Mouse (Mus musculus) CH12.LX (cell line): ENCODE data around the gene Dbh. TPM values are rescaled to one million over a fixed set of nuclear protein-coding genes. Genes with fewer than 3 reads are reported as not detected.

Experiments used
- DNase-seq: peaks from one replicate; pipeline ENCODE4 v3.0.0-alpha.2; 2013; ENCODE audit errors: extremely low read depth
- H3K27ac ChIP-seq: 2 replicates; pipeline ENCODE4 v1.5.1; 2012; ENCODE audit warnings: low read depth, mild to moderate bottlenecking, control low read depth, moderate library complexity; ENCODE audit not compliant: insufficient read depth
- H3K27me3 ChIP-seq: replicated peaks from 2 replicates; pipeline ENCODE3; 2012; ENCODE audit warnings: inconsistent platforms
- H3K36me3 ChIP-seq, 2 experiments: replicated peaks in 1 of 2; 2 replicates each; pipeline versions ENCODE3 to v1.6.1; 2012; ENCODE audit warnings: inconsistent platforms in 1 of 2, low read length in 1 of 2, mild to moderate bottlenecking in 1 of 2, mixed read lengths in 1 of 2, moderate library complexity in 1 of 2; ENCODE audit not compliant: control insufficient read depth in 1 of 2, insufficient read depth in 1 of 2
- H3K4me1 ChIP-seq, 2 experiments: 2 replicates each; pipeline ENCODE4 v1.6.1; 2012; ENCODE audit warnings: inconsistent platforms in 1 of 2, moderate library complexity in 1 of 2; ENCODE audit not compliant: insufficient read depth in 2 of 2, control insufficient read depth in 1 of 2
- H3K4me2 ChIP-seq: 2 replicates; pipeline ENCODE4 v1.6.1; 2012; ENCODE audit warnings: low read depth, mild to moderate bottlenecking, control low read depth; ENCODE audit not compliant: poor library complexity, insufficient read depth, severe bottlenecking
- H3K4me3 ChIP-seq, 3 experiments: fragments of 150-350 bp in 1 of 3; sonication (generic) in 1 of 3; replicated peaks in 1 of 3; 2 replicates each; pipeline versions ENCODE3 to v1.5.1; 2011 to 2012; ENCODE audit warnings: low read depth in 2 of 3, low read length in 2 of 3, mild to moderate bottlenecking in 2 of 3, moderate library complexity in 2 of 3, control low read depth in 1 of 3, improper control_type of control experiment in 1 of 3, inconsistent platforms in 1 of 3, mixed read lengths in 1 of 3; ENCODE audit not compliant: poor library complexity in 1 of 3
- H3K79me2 ChIP-seq: replicated peaks from 2 replicates; pipeline ENCODE4 v1.6.1; 2012; ENCODE audit warnings: mild to moderate bottlenecking, moderate library complexity; ENCODE audit not compliant: control insufficient read depth, poor library complexity, insufficient read depth, severe bottlenecking; ENCODE audit errors: extremely low read depth
- H3K9ac ChIP-seq: 2 replicates; pipeline ENCODE4 v1.6.1; 2012; ENCODE audit warnings: low read depth, mild to moderate bottlenecking, control low read depth, moderate library complexity; ENCODE audit not compliant: insufficient read depth
- H3K9me3 ChIP-seq: replicated peaks from 2 replicates; pipeline ENCODE3; 2012; ENCODE audit warnings: low read length, inconsistent platforms, mixed read lengths
- BHLHE40 ChIP-seq: IDR thresholded peaks from 2 replicates; pipeline ENCODE4 v1.6.1; 2011; ENCODE audit warnings: mild to moderate bottlenecking, low read depth, low read length, improper control_type of control experiment
- CHD1 ChIP-seq: IDR thresholded peaks from 2 replicates; pipeline ENCODE4 v1.6.1; 2012; ENCODE audit warnings: low read depth, low read length, improper control_type of control experiment, inconsistent platforms
- CHD2 ChIP-seq: IDR thresholded peaks from 2 replicates; pipeline ENCODE4 v1.6.1; 2011; ENCODE audit warnings: low read length, improper control_type of control experiment
- CTCF ChIP-seq, 2 experiments: IDR thresholded peaks in 1 of 2; conservative IDR thresholded peaks in 1 of 2; 2 replicates each; pipeline ENCODE4 v1.5.1; 2011 to 2012; ENCODE audit warnings: low read depth in 2 of 2, low read length in 2 of 2, improper control_type of control experiment in 1 of 2, inconsistent platforms in 1 of 2, mild to moderate bottlenecking in 1 of 2, moderate library complexity in 1 of 2
- ELF1 ChIP-seq: IDR thresholded peaks from 2 replicates; pipeline ENCODE4 v1.6.1; 2014; ENCODE audit warnings: low read depth, mild to moderate bottlenecking, inconsistent platforms, low read length, improper control_type of control experiment
- EP300 ChIP-seq: IDR thresholded peaks from 2 replicates; pipeline ENCODE4 v1.6.1; 2011; ENCODE audit warnings: low read length, improper control_type of control experiment
- ETS1 ChIP-seq: conservative IDR thresholded peaks from 2 replicates; pipeline ENCODE4 v1.6.1; 2012; ENCODE audit warnings: low read depth, mild to moderate bottlenecking, inconsistent platforms, low read length, improper control_type of control experiment, moderate library complexity
- GABPA ChIP-seq: IDR thresholded peaks from 2 replicates; pipeline ENCODE4 v1.6.1; 2012; ENCODE audit warnings: low read depth, low read length, improper control_type of control experiment, inconsistent platforms; ENCODE audit not compliant: insufficient replicate concordance
- KAT2A ChIP-seq: IDR thresholded peaks from 2 replicates; pipeline ENCODE4 v1.6.1; 2012; ENCODE audit warnings: low read length, improper control_type of control experiment, inconsistent platforms; ENCODE audit not compliant: insufficient replicate concordance
- MAFK ChIP-seq: IDR thresholded peaks from 2 replicates; pipeline ENCODE4 v1.6.1; 2011; ENCODE audit warnings: low read length, improper control_type of control experiment; ENCODE audit not compliant: insufficient replicate concordance
- MAX ChIP-seq: IDR thresholded peaks from 2 replicates; pipeline ENCODE4 v1.6.1; 2011; ENCODE audit warnings: low read length, improper control_type of control experiment
- MAZ ChIP-seq: IDR thresholded peaks from 2 replicates; pipeline ENCODE4 v1.6.1; 2012; ENCODE audit warnings: low read depth, mild to moderate bottlenecking, inconsistent platforms, low read length, improper control_type of control experiment, moderate library complexity
- MEF2A ChIP-seq: IDR thresholded peaks from 2 replicates; pipeline ENCODE4 v1.6.1; 2014; ENCODE audit warnings: low read depth, mild to moderate bottlenecking, inconsistent platforms, low read length, improper control_type of control experiment, borderline replicate concordance
- MXI1 ChIP-seq: IDR thresholded peaks from 2 replicates; pipeline ENCODE4 v1.6.1; 2011; ENCODE audit warnings: mild to moderate bottlenecking, low read depth, low read length, improper control_type of control experiment
- MYC ChIP-seq: IDR thresholded peaks from 2 replicates; pipeline ENCODE4 v1.6.1; 2011; ENCODE audit warnings: low read depth, mild to moderate bottlenecking, improper control_type of control experiment, low read length
- NRF1 ChIP-seq: IDR thresholded peaks from 2 replicates; pipeline ENCODE4 v1.6.1; 2014; ENCODE audit warnings: low read depth, mild to moderate bottlenecking, inconsistent platforms, low read length, improper control_type of control experiment, moderate library complexity
- PAX5 ChIP-seq: IDR thresholded peaks from 2 replicates; pipeline ENCODE4 v1.6.1; 2012; ENCODE audit warnings: low read length, inconsistent platforms, mixed read lengths
- POLR2AphosphoS2 ChIP-seq: IDR thresholded peaks from 2 replicates; pipeline ENCODE4 v1.6.1; 2011; ENCODE audit warnings: low read depth, low read length, improper control_type of control experiment
- RAD21 ChIP-seq: IDR thresholded peaks from 2 replicates; pipeline ENCODE4 v1.6.1; 2011; ENCODE audit warnings: low read depth, mild to moderate bottlenecking, low read length, improper control_type of control experiment, moderate library complexity
- SMC3 ChIP-seq: IDR thresholded peaks from 2 replicates; pipeline ENCODE4 v1.6.1; 2011; ENCODE audit warnings: low read depth, low read length, improper control_type of control experiment
- TBP ChIP-seq: conservative IDR thresholded peaks from 2 replicates; pipeline ENCODE4 v1.6.1; 2011; ENCODE audit warnings: low read depth, low read length, improper control_type of control experiment
- TCF12 ChIP-seq: IDR thresholded peaks from 2 replicates; pipeline ENCODE4 v1.6.1; 2014; ENCODE audit warnings: low read depth, mild to moderate bottlenecking, inconsistent platforms, low read length, improper control_type of control experiment
- ZMIZ1 ChIP-seq: IDR thresholded peaks from 2 replicates; pipeline ENCODE4 v1.6.1; 2012; ENCODE audit warnings: low read depth, mild to moderate bottlenecking, inconsistent platforms, low read length, improper control_type of control experiment
- ZNF384 ChIP-seq: IDR thresholded peaks from 2 replicates; pipeline ENCODE4 v1.6.1; 2012; ENCODE audit warnings: low read depth, low read length, improper control_type of control experiment, inconsistent platforms
- dilution Hi-C: fragments of 300-500 bp; cut with MboI; formaldehyde crosslinking; loops from 2 replicates; pipeline ENCODE4 v1.14.3; 2020; ENCODE audit warnings: low sequenced_read_pairs; ENCODE audit not compliant: extremely low pct_unique_long_range_greater_than_20kb, extremely low pct_ligation_motif_present
- in situ Hi-C: fragments of 300-500 bp; cut with MboI; formaldehyde crosslinking; loops from 3 replicates; pipeline ENCODE4 v1.14.3; 2019; ENCODE audit warnings: low sequenced_read_pairs, low pct_ligation_motif_present, low pct_unique_long_range_greater_than_20kb, mixed read lengths
- polyA plus RNA-seq: library from polyadenylated mRNA; unstranded; fragments of >175 nt; gene quantifications from 2 replicates; pipeline ENCODE4 v1.2.1, GENCODE M21; 2012; ENCODE audit warnings: low read depth; ENCODE audit not compliant: insufficient read length
- total RNA-seq, 2 experiments: library from RNA; depleted of rRNA; stranded (reverse); fragments of 300-350 nt in 1 of 2; fragments of >200 nt in 1 of 2; gene quantifications; 2 replicates each; pipeline ENCODE4 v1.2.3; 2012 to 2014

Gene Dbh
- total and polyA plus RNA-seq, 3 experiments, result not detected

- dilution Hi-C loops, result no loop called here
Observed at GRCm38 (mm10) chr2:27175696-27176267, 10.7 kb downstream of the Dbh start.

GRCm38 (mm10) chr2:27179101-27179500, 14.1 kb downstream of the Dbh start:
- no peak for DNase-seq
- Histone ChIP-seq H3K9me3 (peaks cover 2% of the 10 kb centered on the region), H3K4me1 (0 out of 4 replicates have a peak, but pooled peaks cover 0 to 2% of the 10 kb centered on the region in 2 experiments), H3K79me2 (no peaks in the 10 kb centered on the region), H3K36me3 (no peaks in the 10 kb centered on the region), H3K4me2 (no peak overlapping the region), H3K9ac (no peak overlapping the region), H3K27me3 (peaks cover 98% of the 10 kb centered on the region), H3K4me3 (no peak overlapping the region), H3K27ac (no peak overlapping the region)
- TF ChIP-seq TBP (no peak), SMC3 (no peak), ELF1 (no peak), BHLHE40 (peak; percentile 65), MYC (no peak), ZNF384 (no peak), MEF2A (no peak), CTCF (conservative IDR thresholded peaks at IDR 0.05 in 1 of 2, IDR thresholded peaks at IDR 0.05 in 1 of 2; ENCODE audit: low read depth in 2 of 2, low read length in 2 of 2) (no peak)
- dilution Hi-C loops (no loop called here), in situ Hi-C loops (no loop called here)

More at GRCm38 (mm10) chr2:27175696-27176267, 10.7 kb downstream of the Dbh start:
- peaks cover 74% of the 10 kb centered on the region for H3K27me3 ChIP-seq
- no peaks in the 10 kb centered on the region for H3K79me2 ChIP-seq
- no peak overlapping the region for H3K4me2 ChIP-seq
- in situ Hi-C loops, result no loop called here
- TF ChIP-seq PAX5, result no peak
- no peak for TF ChIP-seq CHD2
- TF ChIP-seq MXI1, result no peak
- TF ChIP-seq MAZ, result no peak
- TF ChIP-seq CHD1, result no peak
- no peak for TF ChIP-seq MAFK
- TF ChIP-seq KAT2A, result no peak
- TF ChIP-seq, all 38 proteins: peak for 0
- no peak for DNase-seq
- Histone ChIP-seq H3K27ac (no peak overlapping the region), H3K4me3 (no peak overlapping the region), H3K9me3 (peaks cover 5% of the 10 kb centered on the region), H3K4me1 (0 out of 4 replicates have a peak, but pooled peaks cover 0 to 2% of the 10 kb centered on the region in 2 experiments), H3K9ac (no peak overlapping the region), H3K36me3 (no peaks in the 10 kb centered on the region)

GRCm38 (mm10) chr2:27181907-27182306, 16.9 kb downstream of the Dbh start:
- Histone ChIP-seq H3K27ac (no peak overlapping the region), H3K9me3 (no peaks in the 10 kb centered on the region), H3K9ac (no peak overlapping the region), H3K4me2 (no peak overlapping the region), H3K36me3 (no peaks in the 10 kb centered on the region), H3K4me3 (no peak overlapping the region), H3K79me2 (no peaks in the 10 kb centered on the region), H3K4me1 (no peaks in the 10 kb centered on the region), H3K27me3 (peaks cover 92% of the 10 kb centered on the region)
- dilution Hi-C loops, result no loop called here
- TF ChIP-seq SMC3 (no peak), MAFK (no peak), ZNF384 (no peak), NRF1 (no peak), BHLHE40 (no peak), ETS1 (no peak), RAD21 (no peak), GABPA (no peak), POLR2AphosphoS2 (no peak), MAX (no peak), MAZ (no peak), TCF12 (no peak), PAX5 (no peak), EP300 (no peak), CHD2 (no peak), CHD1 (no peak), MYC (no peak), ZMIZ1 (no peak)
- in situ Hi-C loops, result no loop called here
- DNase-seq, result no peak
